Mouse (Mus musculus) induced T-regulatory cell, adult 2 months (primary cell): ENCODE measurements around the gene Fbxo39.
"Not testable (repeated sequence)": the region's sequence is repeated elsewhere in the genome, so short reads cannot be mapped to it uniquely, and the experiment has no call there.

Experiments used
- DNase-seq: peaks from one replicate; pipeline ENCODE4 v3.0.0-alpha.2; 2012; ENCODE audit warnings: low read depth

Gene Fbxo39

GRCm38 (mm10) chr11:72311355-72312001 lies 2.8 kb upstream of the Fbxo39 start:
- no peak for DNase-seq

GRCm38 (mm10) chr11:72318026-72318425 lies 3.8 kb downstream of the Fbxo39 start:
- DNase-seq = no peak

- DNase-seq = peak; percentile 46
These were observed 10.2 kb downstream of the Fbxo39 start for GRCm38 (mm10) chr11:72324431-72324830.

- DNase-seq = peak; percentile 24
These were observed 11.5 kb downstream of the Fbxo39 start for GRCm38 (mm10) chr11:72325701-72326100.

- DNase-seq = no peak
These were observed 18.9 kb downstream of the Fbxo39 start for GRCm38 (mm10) chr11:72332951-72333667.

- no peak for DNase-seq
These were observed 20.4 kb downstream of the Fbxo39 start for GRCm38 (mm10) chr11:72334653-72335052.

- no peak for DNase-seq
These were observed 22.5 kb downstream of the Fbxo39 start for GRCm38 (mm10) chr11:72336726-72337125.

- DNase-seq = no peak
These were observed 24.2 kb downstream of the Fbxo39 start for GRCm38 (mm10) chr11:72338437-72338871.

GRCm38 (mm10) chr11:72339716-72340115 lies 25.5 kb downstream of the Fbxo39 start:
- DNase-seq = no peak

- peak; percentile 59 for DNase-seq
These were observed 28.4 kb downstream of the Fbxo39 start for GRCm38 (mm10) chr11:72342549-72343237.

- not testable (repeated sequence) for DNase-seq
These were observed 29.0 kb downstream of the Fbxo39 start for GRCm38 (mm10) chr11:72343238-72343625.

- peak; percentile 55 for DNase-seq
These were observed 29.7 kb downstream of the Fbxo39 start for GRCm38 (mm10) chr11:72343904-72344303.

GRCm38 (mm10) chr11:72344486-72344885 lies 30.2 kb downstream of the Fbxo39 start:
- DNase-seq = no peak

GRCm38 (mm10) chr11:72348563-72348962 lies 34.3 kb downstream of the Fbxo39 start:
- no peak for DNase-seq

GRCm38 (mm10) chr11:72349016-72349415 lies 34.8 kb downstream of the Fbxo39 start:
- no peak for DNase-seq

- no peak for DNase-seq
These were observed 35.4 kb downstream of the Fbxo39 start for GRCm38 (mm10) chr11:72349652-72350051.

GRCm38 (mm10) chr11:72352272-72352671 lies 38.0 kb downstream of the Fbxo39 start:
- DNase-seq = no peak

GRCm38 (mm10) chr11:72353186-72353585 lies 38.9 kb downstream of the Fbxo39 start:
- no peak for DNase-seq

- DNase-seq = peak; percentile 70
These were observed 40.9 kb downstream of the Fbxo39 start for GRCm38 (mm10) chr11:72354971-72355728.

- peak; percentile 33 for DNase-seq
These were observed 47.4 kb downstream of the Fbxo39 start for GRCm38 (mm10) chr11:72361385-72362346.

GRCm38 (mm10) chr11:72362347-72362741 lies 48.1 kb downstream of the Fbxo39 start, which contains the start of gene Tekt1:
Tekt1 (minus strand) TSS chr11:72362442.
- no peak for DNase-seq
